Mouse (Mus musculus) heart, postnatal 4 days (tissue): ENCODE measurements around the gene Ppp1r36. TPM values are rescaled to one million over a fixed set of nuclear protein-coding genes. Genes with fewer than 3 reads are reported as not detected.
A peak's percentile ranks its signal among the peaks of the same experiment; 100 is the strongest.

Source experiments
- DNase-seq: peaks from one replicate; pipeline ENCODE4 v3.0.0; 2021
- total RNA-seq, 2 experiments: library from RNA; stranded (reverse); gene quantifications; 2 replicates each; pipeline ENCODE4 v1.2.3; 2021

Gene Ppp1r36
- total RNA-seq = 1 to 10 TPM; 1.6 to 1.8 TPM

DNA sequence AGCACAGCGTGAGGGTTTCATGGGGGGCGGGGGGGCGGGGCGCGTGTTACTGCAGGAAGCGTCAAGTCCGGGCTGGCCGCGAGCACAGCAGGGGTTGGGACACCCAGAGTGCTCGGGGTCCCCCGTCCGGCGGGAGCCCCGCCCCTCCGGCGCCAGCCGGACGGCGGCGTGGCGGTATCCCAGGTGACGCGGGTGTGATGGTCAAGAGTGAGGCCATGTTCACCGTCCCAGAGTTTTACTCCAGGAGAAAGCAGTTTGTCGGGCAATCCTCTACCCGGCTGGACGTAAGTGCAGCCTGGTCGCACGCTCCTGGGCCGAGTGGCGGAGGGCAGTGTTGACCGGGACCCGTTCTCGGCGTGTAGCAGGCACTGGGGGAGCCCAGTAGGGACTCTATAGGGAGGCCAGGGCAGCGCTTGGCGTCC lies at the start of gene Ppp1r36:
Gene Ppp1r36, plus strand, starts transcription at position 106 of the 422 bp plus-strand sequence.
- DNase-seq = peak; percentile 44

DNA sequence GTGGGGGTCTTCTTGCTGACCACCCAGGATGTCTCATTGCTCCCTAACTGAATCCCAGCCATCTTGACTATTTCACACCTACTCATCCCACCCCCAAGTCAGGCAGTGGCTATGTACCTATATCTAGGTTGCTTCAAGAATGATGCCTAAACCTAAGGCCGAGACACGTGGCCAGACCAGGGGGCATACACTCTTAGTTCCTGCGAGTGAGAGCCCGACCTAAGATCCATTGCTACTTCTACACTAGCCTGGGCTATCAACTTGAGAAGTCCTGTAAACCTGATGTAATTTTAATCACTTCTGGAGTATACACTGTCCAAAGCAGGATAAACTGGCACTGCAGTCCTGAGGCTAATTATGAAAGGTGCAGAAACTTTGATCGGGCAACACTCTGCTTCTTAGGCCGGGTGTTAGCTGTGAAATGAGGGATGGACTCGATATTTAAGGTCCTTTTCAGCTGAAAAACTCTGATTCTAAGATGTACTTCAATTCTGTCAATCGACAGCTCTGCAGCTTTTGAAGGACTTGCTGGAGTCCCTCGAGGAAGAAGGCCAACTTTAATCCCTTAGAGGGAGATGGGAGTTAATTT lies 49.0 kb upstream of the Ppp1r36 start:
- DNase-seq = no peak

DNA sequence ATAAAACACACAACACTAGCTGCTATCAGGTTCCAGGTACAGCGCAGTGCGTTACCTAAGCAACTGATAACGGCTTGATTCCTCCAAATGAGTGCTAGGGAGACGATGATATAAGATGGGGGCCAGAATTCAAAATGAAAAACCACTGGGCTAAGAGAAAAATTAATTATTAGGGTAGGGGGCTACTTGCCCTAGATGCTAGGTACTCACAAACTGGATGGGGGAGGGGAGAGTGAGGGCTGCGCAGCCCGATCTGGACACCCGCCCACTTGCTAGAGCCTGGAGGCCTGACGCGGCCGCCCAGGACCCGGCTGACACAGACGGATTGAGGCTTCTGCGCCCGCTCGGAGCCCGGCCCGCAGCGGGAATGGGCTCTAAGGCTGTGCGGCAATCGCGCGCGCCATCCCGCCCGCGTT lies 48.5 kb upstream of the Ppp1r36 start:
- DNase-seq = peak; percentile 69

DNA sequence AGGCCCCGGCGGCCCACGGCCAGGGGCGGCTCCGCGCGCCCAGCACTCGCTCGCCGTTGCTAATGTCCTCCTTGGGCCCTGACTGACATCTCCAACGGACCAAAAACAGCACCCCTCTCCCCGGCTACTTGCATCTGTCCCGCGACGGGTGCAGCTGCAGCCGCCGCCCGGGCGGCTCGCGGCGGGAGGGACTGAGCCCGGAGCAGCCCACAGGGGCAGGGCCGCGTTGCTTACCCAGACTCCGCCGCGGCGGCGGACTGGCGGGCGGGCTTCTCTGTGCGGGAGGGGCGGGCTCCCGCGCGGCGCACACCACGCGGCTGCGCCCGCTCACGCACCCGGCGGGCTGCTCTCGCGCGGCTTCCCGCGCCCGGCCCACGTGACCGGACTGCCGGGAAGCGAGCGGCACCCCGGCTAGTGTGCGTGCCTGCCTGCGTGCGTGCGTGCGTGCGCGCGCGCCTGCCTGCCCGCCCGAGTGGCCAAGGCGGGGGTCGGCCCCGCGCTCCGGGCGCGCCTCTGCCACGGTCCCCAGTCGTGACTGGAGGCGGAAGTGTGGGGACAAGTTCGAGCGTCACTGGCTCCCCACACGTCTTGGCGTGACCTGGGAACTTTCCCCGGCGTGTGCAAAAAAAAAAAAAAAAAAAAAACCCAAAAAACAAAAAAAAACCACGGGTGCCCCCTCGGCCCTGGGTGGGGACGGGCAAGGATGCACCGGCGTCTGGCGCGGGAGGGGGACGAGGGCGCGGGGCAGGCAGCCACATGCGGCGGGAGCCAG lies 47.9 kb upstream of the Ppp1r36 start, which contains the start of gene Zbtb25:
Gene Zbtb25, minus strand, starts transcription at position 397 of the 772 bp plus-strand sequence.
- DNase-seq = peak; percentile 86

DNA sequence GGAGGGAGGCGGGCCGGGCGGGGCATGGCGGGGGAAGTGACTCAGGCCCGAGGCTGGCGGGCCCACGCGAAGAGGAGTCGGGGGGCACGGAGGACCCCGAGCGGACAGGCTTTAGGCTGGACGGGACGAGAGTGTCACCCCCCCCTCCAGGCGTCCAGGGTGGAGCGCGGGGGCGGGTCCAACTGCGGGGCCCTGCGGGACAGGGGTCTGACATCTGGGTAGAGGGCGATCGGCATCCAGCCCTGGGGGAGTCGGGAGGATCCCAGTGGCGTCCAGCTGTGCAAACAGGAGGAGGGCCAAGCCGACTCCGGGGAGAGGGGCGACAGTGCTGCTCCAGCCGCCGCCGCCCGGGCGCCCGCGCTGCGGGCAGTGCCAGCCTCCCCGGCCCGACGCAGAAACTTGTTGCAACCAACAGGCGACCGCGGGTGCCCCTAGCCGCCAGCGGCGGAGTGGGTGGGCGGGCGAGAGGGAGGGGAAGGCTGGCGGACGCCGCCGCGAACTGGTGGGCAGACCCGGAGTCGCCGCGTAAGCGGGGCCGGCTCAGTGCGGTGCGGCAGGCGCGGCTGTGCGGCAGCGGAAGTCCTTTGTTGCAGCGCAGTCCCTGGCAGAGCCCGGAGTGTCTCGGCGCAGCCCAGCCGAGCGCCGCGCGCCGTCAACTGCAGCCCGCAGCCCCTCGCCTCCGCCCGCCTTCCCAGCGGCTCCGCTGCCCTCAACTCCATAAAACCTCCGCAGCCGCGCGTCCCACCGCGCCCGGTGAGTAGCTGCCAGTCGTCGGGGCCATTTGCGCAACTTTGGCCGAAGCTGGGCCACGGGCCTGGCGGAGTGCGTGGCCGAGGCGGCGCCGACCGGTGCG lies 47.1 kb upstream of the Ppp1r36 start, which contains the start of gene Zbtb1:
Gene Zbtb1, plus strand, starts transcription at position 289 of the 853 bp plus-strand sequence.
- peak; percentile 85 for DNase-seq

DNA sequence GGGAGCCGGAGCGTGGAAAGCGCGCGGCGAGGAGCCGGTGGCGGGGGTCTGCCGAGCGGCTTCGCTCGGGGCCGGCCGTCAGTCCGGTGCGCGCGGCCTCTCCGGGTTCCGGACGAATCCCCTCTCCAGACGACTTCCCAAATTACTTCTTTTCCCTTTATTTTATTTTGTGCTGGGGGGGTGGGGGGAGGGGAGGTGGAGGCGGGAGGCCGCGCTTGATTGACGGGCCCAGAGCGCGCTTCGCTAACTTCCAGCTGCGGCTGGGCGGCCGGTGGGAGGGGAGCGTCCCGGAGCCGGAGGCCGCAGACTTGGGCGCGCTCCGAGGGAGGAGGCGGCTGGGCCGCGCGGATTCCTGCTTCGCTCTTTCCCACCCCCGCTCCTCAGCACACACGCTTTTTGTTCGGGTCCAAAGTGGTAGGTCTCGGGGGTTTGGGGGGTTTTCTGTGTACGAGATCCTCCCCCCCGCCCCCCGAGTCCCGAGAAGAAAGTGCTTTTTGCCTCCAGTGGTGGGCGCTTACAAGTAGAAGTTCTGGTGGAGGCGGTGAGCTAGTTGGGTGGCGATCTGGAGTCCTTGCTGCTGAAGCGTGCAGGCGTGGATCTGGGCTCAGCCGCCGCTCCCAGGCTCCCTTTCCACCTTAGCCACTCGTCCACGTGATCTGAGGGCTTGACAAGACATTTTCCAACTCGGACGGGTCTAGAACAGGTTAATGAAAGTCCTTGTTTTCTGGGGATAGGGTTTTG lies 46.3 kb upstream of the Ppp1r36 start:
- DNase-seq = peak; percentile 87

DNA sequence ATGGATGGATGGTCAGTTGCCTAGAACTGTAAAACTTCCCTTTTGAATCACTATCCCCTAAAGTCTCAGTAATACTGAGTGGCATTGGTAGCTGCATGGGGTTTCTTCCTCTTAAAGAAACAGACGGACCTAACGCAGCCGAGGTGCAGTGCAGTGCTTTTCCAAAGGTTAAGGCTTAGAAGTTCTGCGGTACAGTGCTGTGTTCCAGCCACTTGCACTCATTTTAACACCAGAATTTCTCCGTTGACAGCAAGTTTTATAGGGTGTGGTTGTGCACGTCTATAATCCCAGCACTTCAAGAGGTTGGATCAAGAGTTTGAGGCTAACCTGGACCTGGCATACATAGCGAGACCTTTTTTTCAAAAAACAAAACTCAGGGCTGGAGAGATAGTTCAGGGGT lies 45.3 kb upstream of the Ppp1r36 start:
- DNase-seq = no peak

DNA sequence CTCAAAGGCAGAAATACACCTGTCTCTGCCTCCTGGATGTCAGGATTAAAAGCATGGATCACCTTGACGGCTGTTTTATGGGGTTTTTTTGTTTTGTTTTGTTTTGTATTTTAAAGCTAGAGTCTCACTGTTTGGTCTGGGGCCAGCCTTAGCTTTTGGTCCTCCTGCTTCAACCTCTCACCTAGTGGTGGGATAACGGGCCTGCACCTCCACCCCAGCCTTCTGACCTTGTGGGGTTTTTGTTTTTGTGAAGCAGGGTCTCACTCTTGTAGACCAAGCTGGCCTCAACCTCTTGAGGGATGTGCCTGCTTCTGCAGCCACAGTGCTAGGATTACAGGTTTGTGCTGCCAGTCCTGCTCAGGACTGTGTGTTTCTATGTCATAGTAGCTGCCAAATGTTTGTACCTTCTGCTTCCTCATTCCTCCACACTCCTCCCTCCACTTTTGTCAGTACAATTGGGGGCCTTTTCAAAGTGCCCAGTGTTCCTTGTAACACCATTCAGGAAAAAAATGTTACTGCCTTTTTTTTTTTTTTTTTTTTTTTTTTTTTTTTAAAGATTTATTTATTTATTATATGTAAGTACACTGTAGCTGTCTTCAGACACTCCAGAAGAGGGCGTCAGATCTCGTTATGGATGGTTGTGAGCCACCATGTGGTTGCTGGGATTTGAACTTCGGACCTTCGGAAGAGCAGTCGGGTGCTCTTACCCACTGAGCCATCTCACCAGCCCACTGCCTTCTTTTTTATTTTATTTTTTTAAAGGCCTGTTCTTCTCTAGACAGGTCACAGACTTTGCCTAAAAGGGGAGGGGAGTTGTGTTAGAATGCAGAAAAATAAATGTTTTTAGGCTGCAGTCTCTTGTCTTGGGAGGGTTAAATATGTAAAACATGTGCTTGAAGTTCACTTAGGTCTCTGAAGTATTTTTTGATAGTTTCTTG lies 44.2 kb upstream of the Ppp1r36 start:
- no peak for DNase-seq

DNA sequence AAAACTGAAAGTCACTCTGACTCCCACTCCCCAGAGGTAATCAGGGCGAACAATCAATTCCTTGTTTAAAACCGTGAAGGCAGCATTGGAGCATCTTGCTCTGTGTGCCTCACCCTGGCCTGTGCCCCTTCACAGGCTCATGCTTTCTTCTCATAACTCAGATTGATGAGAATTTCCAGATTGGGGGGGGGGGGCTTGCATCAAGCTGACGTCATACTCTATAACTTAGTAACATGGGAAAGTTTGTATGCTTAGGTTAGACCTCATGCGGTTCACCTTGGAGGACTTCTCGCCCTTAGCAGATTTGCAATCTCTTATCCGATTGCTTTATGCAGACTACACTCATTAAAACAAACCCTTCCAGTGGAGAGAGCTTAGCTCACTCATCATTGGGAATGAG lies 43.3 kb upstream of the Ppp1r36 start:
- no peak for DNase-seq

DNA sequence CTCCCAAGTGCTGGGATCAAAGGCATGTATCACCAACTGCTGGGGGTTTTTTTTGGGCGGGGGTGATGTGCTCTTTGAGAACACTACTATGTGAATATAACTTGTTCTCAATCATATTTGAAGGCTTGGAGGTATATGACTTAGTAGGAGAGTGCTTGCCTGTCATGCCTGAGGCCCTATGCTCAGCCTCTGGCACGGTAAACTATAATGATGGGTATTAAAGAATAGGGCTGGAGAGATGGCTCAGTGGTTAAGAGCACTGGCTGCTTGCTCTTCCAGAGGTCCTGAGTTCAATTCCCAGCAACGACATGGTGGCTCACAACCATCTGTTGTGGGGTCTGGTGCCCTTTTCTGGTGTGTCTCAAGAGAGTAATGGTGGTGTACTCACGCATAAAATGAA lies 42.4 kb upstream of the Ppp1r36 start:
- DNase-seq = no peak

DNA sequence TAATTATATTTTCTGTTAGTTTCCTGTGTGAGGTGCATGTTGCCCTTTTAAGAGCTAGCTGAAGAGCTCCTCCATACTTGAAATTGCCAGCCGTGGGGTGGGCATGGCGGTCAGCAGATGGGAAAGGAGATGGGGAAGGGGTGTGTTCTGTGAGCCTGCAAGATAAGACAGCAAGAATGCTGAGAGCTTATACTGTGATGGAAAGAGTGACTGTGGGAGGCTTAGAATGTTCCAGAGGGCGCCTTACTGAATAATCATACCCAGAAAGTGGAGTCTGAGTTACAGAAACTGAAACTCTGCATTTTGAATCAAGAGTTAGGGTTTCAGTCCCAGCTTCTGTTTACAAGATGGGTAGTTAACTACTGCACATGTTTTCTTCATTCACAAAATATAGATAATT lies 41.8 kb upstream of the Ppp1r36 start:
- DNase-seq = no peak

DNA sequence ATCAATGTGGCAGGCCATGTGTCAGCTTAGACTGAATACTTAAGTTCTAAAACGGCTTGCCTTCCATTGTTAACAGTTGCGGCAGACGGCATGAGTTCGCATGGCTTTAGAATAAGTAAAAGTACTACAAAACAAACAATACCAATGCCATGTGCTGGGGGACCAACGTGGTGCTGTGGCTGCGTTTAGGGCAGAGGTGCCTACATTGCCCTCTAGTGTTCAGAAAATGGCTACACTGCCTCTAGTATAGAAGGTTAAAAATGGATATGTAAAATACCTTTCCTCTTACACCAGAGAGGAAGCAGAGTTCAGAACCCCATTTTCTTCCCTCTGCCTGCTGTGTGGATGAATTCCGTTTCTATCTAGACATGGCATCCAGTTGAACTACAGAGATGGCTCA lies 40.7 kb upstream of the Ppp1r36 start:
- peak; percentile 27 for DNase-seq

DNA sequence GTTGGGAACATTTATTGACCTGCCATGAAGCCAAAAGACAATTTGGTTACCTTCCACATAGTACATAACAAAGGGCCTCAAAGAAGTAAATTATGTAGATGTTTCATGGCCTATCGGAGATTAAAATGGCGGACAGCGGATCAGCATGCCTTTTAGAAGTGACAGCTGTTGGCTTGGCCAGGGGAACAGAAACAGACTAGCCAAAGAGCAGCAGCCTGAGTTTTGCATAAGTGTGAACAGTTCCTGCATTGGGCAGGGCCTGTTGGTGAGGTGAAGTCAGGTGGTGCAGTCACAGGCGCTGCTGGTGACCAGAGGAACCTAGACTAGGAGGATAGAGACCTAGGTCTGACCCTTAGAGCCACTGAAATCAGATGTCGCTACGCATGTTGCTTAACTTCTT lies 40.3 kb upstream of the Ppp1r36 start:
- DNase-seq = no peak

DNA sequence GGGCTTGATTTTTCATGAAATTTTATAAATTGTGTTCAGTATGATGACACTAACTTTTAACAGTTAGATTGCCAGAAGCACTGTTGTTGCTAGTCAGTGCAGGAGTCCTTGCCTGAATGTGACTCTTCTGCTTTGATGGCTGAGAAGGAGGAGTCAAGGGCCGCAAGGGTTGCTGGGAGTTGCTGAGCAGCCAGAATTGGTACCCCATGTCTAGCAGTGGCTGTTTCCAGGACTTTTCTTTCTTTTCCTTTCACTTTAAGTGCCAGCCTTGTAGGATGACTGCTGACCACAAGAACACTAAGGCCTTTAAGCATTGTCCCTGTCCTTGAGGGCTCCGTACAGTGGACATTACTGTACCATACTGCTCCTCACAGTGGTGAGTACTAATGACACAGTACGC lies 39.6 kb upstream of the Ppp1r36 start:
- DNase-seq = no peak

DNA sequence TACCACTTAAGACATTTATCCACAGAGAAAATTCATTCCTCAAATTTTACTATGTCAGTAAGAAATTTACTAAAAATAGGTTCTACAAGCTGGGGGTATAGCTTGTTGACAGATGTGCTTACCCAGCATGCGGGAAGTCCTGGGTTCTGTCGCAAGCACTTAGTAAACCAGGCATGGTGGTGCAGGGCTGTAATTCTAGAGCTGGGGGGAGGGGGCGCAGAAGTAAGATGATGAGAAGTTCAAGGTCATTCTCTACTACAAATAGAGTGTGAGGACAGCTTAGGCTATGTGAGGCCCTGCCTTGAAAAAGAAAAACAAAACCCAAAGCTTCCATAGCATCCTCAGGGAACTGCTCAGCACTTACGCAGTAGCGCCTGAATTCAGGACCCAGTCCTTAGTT lies 38.8 kb upstream of the Ppp1r36 start:
- no peak for DNase-seq

DNA sequence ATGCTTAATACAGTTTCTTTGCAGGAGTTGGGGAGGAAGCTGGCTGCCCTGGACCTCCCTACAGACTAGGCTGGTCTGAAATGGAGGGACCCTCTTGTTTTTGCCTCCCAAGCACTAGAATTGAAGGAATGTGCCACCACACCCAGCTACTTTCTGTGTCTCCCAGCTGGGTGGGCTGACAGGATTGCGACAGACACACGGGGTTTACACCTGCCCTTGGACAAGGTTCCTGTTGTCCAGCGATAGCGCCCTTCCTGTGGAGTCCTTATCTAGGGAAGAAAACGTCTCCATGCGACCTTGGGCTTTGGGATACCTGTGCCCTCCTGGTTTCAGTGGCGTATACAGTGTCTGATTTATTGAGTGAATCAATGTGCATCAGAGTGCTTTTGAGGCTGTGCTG lies 37.2 kb upstream of the Ppp1r36 start:
- DNase-seq = no peak

DNA sequence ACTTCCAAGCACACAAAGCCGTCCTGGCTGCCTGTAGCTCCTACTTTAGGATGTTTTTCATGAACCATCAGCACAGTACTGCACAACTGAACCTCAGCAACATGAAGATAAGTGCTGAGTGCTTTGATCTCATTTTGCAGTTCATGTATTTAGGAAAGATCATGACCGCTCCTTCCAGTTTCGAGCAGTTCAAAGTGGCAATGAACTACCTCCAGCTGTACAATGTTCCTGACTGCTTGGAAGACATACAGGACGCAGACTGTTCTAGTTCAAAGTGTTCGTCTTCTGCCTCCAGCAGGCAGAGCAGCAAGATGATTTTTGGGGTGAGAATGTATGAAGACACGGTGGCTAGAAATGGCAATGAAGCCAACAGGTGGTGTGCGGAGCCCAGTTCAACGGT lies 32.0 kb upstream of the Ppp1r36 start:
- DNase-seq = no peak

DNA sequence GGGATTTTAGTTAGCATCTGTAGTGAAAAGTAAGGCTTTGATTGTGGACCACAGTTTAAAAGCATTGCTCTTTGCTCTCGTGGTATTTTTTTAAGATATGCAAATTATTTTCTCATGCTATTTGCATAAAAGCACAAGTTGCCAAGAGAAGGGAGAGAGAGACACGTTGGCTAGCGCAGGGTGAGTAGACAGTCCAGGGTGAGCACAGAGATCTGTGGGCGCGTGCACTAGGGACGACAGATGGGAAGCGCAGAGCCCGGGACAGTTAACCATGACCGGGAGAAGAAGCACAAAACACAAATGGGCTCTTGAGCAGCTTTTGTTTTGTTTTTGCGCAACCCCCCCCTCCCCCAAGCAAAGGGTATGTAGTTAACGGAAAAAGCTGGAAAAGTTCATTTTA lies 28.5 kb upstream of the Ppp1r36 start:
- DNase-seq = no peak

DNA sequence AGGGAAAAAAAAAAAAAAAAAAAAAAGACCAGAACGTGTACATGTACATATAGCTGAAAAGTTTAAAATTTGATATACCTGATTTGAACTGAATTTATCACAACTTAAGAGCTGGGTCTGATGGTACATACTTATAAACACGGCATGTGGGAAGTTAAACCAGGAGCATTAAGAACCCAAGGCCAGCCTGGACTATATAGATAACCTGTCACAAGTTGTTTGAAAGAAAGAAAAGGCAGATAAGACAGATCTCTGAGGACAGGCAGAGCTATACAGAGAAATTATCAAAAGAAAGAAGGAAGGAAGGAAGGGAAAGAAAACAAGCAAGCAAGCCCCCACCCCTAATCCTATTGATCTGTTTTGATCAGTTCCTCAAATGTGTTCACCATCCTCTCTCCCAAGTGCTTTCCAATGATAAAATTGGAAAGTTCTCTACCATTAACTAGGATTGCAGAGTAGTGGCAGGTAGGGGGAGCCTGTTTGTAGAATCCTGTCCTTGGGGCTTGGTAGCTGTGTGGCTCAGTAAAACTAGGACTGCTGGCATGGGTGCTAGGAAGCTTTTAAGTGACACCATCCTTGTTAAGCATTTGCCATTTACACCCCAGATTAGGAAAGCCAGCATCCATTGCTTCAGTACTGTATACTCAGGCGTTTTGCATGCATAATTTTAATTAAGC lies 25.6 kb upstream of the Ppp1r36 start:
- no peak for DNase-seq

DNA sequence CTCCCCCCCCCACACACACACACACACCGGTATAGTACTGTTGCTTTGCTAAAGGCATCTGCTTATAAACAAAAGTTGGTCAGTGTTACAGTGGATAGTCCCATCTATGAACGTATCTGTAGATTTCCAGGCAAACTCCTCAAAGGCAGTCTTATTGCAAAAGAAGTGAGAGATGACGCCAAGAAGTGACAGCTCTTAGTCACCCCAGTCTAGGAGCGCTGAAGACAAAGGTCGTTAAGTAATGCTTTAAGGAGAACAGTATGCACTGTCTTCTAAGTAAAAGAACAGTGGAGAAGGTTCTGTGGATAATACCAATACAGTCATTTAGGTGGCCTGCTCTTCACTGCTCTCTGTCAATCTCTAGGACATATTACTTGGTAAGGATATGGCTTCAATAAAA lies 24.4 kb upstream of the Ppp1r36 start:
- no peak for DNase-seq

DNA sequence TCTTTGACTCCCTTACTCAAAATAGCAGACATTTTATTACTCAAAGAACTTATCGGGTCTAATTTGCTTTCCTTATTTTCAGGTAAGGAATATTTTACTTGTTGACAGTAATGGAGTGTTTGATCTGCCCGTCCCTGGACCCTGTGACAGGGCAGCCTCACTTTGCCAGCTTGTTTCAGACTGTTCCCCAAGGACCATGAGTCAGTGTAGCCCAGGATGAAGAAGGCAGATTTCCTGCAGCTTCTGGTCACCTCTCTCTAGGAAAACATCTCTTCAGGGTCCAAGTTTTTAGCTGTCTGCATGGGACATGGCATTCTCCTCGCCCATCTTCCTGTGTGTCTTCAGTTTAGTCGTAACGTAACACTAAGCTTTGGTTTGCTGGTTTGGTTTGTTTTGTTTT lies 20.1 kb upstream of the Ppp1r36 start:
- DNase-seq = no peak
